Mouse (Mus musculus): ENCODE results near the gene Thap11.

- TF ChIP-seq CTCF (conservative IDR thresholded peaks at IDR 0.05; ENCODE audit: low read length) = no peak
- TF ChIP-seq POU5F1 (IDR thresholded peaks at IDR 0.05; ENCODE audit: borderline replicate concordance, low read length) = no peak
- no peak for TF ChIP-seq NANOG (IDR thresholded peaks at IDR 0.05; ENCODE audit: borderline replicate concordance, low read length)
Measured at GRCm38 (mm10) chr8:105900941-105901616, 46.1 kb downstream of the Thap11 start.

Data from E14TG2a.4 (cell line).